Mouse (Mus musculus) MEL (cell line): ENCODE measurements around the gene Tmub2. TPM values are rescaled to one million over a fixed set of nuclear protein-coding genes. Genes with fewer than 3 reads are reported as not detected.
A peak's percentile ranks its signal among the peaks of the same experiment; 100 is the strongest.

Experiments
- DNase-seq: peaks from one replicate; pipeline ENCODE4 v3.0.0; 2011; ENCODE audit warnings: low read depth, low spot score
- H3K27ac ChIP-seq: 2 replicates; pipeline ENCODE4 v1.5.1; 2012; ENCODE audit warnings: low read depth, mild to moderate bottlenecking, control low read depth, low read length, moderate library complexity; ENCODE audit not compliant: control insufficient read depth
- H3K27me3 ChIP-seq, 2 experiments: fragments of 150-350 bp in 1 of 2; sonication (generic) in 1 of 2; 2 replicates each; pipeline ENCODE4 v1.6.1; 2012; ENCODE audit warnings: low read length in 2 of 2, mild to moderate bottlenecking in 2 of 2, improper control_type of control experiment in 1 of 2, moderate library complexity in 1 of 2; ENCODE audit not compliant: insufficient read depth in 2 of 2, control insufficient read depth in 1 of 2
- H3K36me3 ChIP-seq, 2 experiments: 2 replicates each; pipeline ENCODE4 v1.6.1; 2012 to 2014; ENCODE audit warnings: low read length in 2 of 2, improper control_type of control experiment in 1 of 2, inconsistent platforms in 1 of 2, mild to moderate bottlenecking in 1 of 2; ENCODE audit not compliant: insufficient read depth in 2 of 2, control insufficient read depth in 1 of 2
- H3K4me1 ChIP-seq, 2 experiments: fragments of 150-350 bp in 1 of 2; sonication (generic) in 1 of 2; 2 replicates each; pipeline ENCODE4 v1.6.1; 2012; ENCODE audit warnings: low read length in 2 of 2, improper control_type of control experiment in 1 of 2, mild to moderate bottlenecking in 1 of 2; ENCODE audit not compliant: insufficient read depth in 2 of 2, control insufficient read depth in 1 of 2
- H3K4me3 ChIP-seq, 2 experiments: fragments of 150-350 bp in 1 of 2; sonication (generic) in 1 of 2; 2 replicates each; pipeline ENCODE4 v1.5.1; 2012; ENCODE audit warnings: low read depth in 2 of 2, low read length in 2 of 2, mild to moderate bottlenecking in 2 of 2, moderate library complexity in 2 of 2, control low read depth in 1 of 2, improper control_type of control experiment in 1 of 2; ENCODE audit not compliant: control insufficient read depth in 1 of 2, insufficient read depth in 1 of 2
- H3K79me2 ChIP-seq: 2 replicates; pipeline ENCODE4 v1.6.1; 2012; ENCODE audit warnings: mild to moderate bottlenecking, low read length, moderate library complexity; ENCODE audit not compliant: control insufficient read depth, poor library complexity, insufficient read depth
- H3K9ac ChIP-seq: 2 replicates; pipeline ENCODE4 v1.6.1; 2012; ENCODE audit warnings: low read depth, mild to moderate bottlenecking, control low read depth, low read length, moderate library complexity; ENCODE audit not compliant: control insufficient read depth, poor library complexity, severe bottlenecking
- H3K9me3 ChIP-seq: fragments of 150-350 bp; sonication (generic); replicated peaks from 2 replicates; pipeline ENCODE4 v1.6.1; 2012; ENCODE audit warnings: mild to moderate bottlenecking, low read length, improper control_type of control experiment, moderate library complexity; ENCODE audit not compliant: insufficient read depth
- BHLHE40 ChIP-seq: IDR thresholded peaks from 2 replicates; pipeline ENCODE4 v1.6.1; 2012; ENCODE audit warnings: low read depth, mild to moderate bottlenecking, inconsistent platforms, low read length, improper control_type of control experiment, borderline replicate concordance
- CHD1 ChIP-seq: IDR thresholded peaks from 2 replicates; pipeline ENCODE4 v1.6.1; 2012; ENCODE audit warnings: low read depth, mild to moderate bottlenecking, inconsistent platforms, low read length, improper control_type of control experiment
- CTCF ChIP-seq, 3 experiments: IDR thresholded peaks in 2 of 3; conservative IDR thresholded peaks in 1 of 3; 2 replicates each; pipeline ENCODE4 v1.5.1; 2011 to 2012; ENCODE audit warnings: low read length in 3 of 3, low read depth in 2 of 3, mild to moderate bottlenecking in 2 of 3, improper control_type of control experiment in 1 of 3, inconsistent platforms in 1 of 3, mixed read lengths in 1 of 3, moderate library complexity in 1 of 3; ENCODE audit not compliant: control insufficient read depth in 1 of 3, insufficient read depth in 1 of 3, poor library complexity in 1 of 3, severe bottlenecking in 1 of 3
- E2F4 ChIP-seq: IDR thresholded peaks from 2 replicates; pipeline ENCODE4 v1.6.1; 2011; ENCODE audit warnings: low read depth, low read length, improper control_type of control experiment, borderline replicate concordance
- ELF1 ChIP-seq: IDR thresholded peaks from 2 replicates; pipeline ENCODE4 v1.6.1; 2014; ENCODE audit warnings: low read depth, mild to moderate bottlenecking, inconsistent platforms, low read length, improper control_type of control experiment, moderate library complexity
- EP300 ChIP-seq, 2 experiments: IDR thresholded peaks; 2 replicates each; pipeline ENCODE4 v1.6.1; 2011; ENCODE audit warnings: improper control_type of control experiment in 2 of 2, low read length in 2 of 2, low read depth in 1 of 2, mild to moderate bottlenecking in 1 of 2
- ETS1 ChIP-seq: IDR thresholded peaks from 2 replicates; pipeline ENCODE4 v1.6.1; 2012; ENCODE audit warnings: low read depth, mild to moderate bottlenecking, inconsistent platforms, low read length, improper control_type of control experiment, moderate library complexity
- GABPA ChIP-seq: IDR thresholded peaks from 2 replicates; pipeline ENCODE4 v1.6.1; 2012; ENCODE audit warnings: low read depth, mild to moderate bottlenecking, inconsistent platforms, low read length, improper control_type of control experiment, moderate library complexity
- HCFC1 ChIP-seq: IDR thresholded peaks from 2 replicates; pipeline ENCODE4 v1.6.1; 2012; ENCODE audit warnings: low read depth, mild to moderate bottlenecking, inconsistent platforms, low read length, improper control_type of control experiment, moderate library complexity
- JUND ChIP-seq: IDR thresholded peaks from 2 replicates; pipeline ENCODE4 v1.6.1; 2011; ENCODE audit warnings: low read depth, mild to moderate bottlenecking, improper control_type of control experiment, low read length
- MAFK ChIP-seq: IDR thresholded peaks from 2 replicates; pipeline ENCODE4 v1.6.1; 2011; ENCODE audit warnings: low read depth, mild to moderate bottlenecking, low read length, improper control_type of control experiment, borderline replicate concordance
- MAX ChIP-seq: IDR thresholded peaks from 2 replicates; pipeline ENCODE4 v1.6.1; 2011; ENCODE audit warnings: low read length, improper control_type of control experiment
- MAZ ChIP-seq: IDR thresholded peaks from 2 replicates; pipeline ENCODE4 v1.6.1; 2012; ENCODE audit warnings: low read depth, mild to moderate bottlenecking, inconsistent platforms, low read length, improper control_type of control experiment
- MXI1 ChIP-seq: IDR thresholded peaks from 2 replicates; pipeline ENCODE4 v1.6.1; 2011; ENCODE audit warnings: mild to moderate bottlenecking, low read depth, low read length, improper control_type of control experiment
- MYB ChIP-seq: IDR thresholded peaks from 2 replicates; pipeline ENCODE4 v1.6.1; 2011; ENCODE audit warnings: mild to moderate bottlenecking, low read depth, low read length, improper control_type of control experiment
- MYC ChIP-seq: IDR thresholded peaks from 2 replicates; pipeline ENCODE4 v1.6.1; 2011; ENCODE audit warnings: low read depth, mild to moderate bottlenecking, low read length, improper control_type of control experiment, moderate library complexity
- NRF1 ChIP-seq: IDR thresholded peaks from 2 replicates; pipeline ENCODE4 v1.6.1; 2014; ENCODE audit warnings: low read depth, mild to moderate bottlenecking, inconsistent platforms, low read length, improper control_type of control experiment, moderate library complexity; ENCODE audit not compliant: poor library complexity, insufficient read depth, severe bottlenecking
- POLR2AphosphoS5 ChIP-seq: IDR thresholded peaks from 2 replicates; pipeline ENCODE4 v1.6.1; 2012; ENCODE audit warnings: low read depth, borderline replicate concordance, mild to moderate bottlenecking, inconsistent platforms, low read length, moderate library complexity, mixed read lengths
- RAD21 ChIP-seq: IDR thresholded peaks from 2 replicates; pipeline ENCODE4 v1.6.1; 2011; ENCODE audit warnings: mild to moderate bottlenecking, low read depth, low read length, improper control_type of control experiment
- RCOR1 ChIP-seq: IDR thresholded peaks from 2 replicates; pipeline ENCODE4 v1.6.1; 2012; ENCODE audit warnings: low read depth, mild to moderate bottlenecking, inconsistent platforms, low read length, improper control_type of control experiment
- SIN3A ChIP-seq: IDR thresholded peaks from 2 replicates; pipeline ENCODE4 v1.6.1; 2012; ENCODE audit warnings: low read length, improper control_type of control experiment, inconsistent platforms
- SMC3 ChIP-seq: IDR thresholded peaks from 2 replicates; pipeline ENCODE4 v1.6.1; 2011; ENCODE audit warnings: low read depth, low read length, improper control_type of control experiment
- TAL1 ChIP-seq: IDR thresholded peaks from 2 replicates; pipeline ENCODE4 v1.6.1; 2012; ENCODE audit warnings: mild to moderate bottlenecking, inconsistent platforms, low read length, moderate library complexity, mixed read lengths
- TBP ChIP-seq: IDR thresholded peaks from 2 replicates; pipeline ENCODE4 v1.8.0; 2011; ENCODE audit warnings: low read depth, low read length, improper control_type of control experiment
- TCF12 ChIP-seq: IDR thresholded peaks from 2 replicates; pipeline ENCODE4 v1.6.1; 2014; ENCODE audit warnings: low read depth, mild to moderate bottlenecking, inconsistent platforms, low read length, improper control_type of control experiment, moderate library complexity
- UBTF ChIP-seq: IDR thresholded peaks from 2 replicates; pipeline ENCODE4 v1.6.1; 2012; ENCODE audit warnings: low read depth, mild to moderate bottlenecking, inconsistent platforms, low read length, improper control_type of control experiment, moderate library complexity, borderline replicate concordance; ENCODE audit not compliant: insufficient read depth
- USF1 ChIP-seq: IDR thresholded peaks from 2 replicates; pipeline ENCODE4 v1.6.1; 2014; ENCODE audit warnings: low read depth, mild to moderate bottlenecking, inconsistent platforms, low read length, improper control_type of control experiment, moderate library complexity
- ZC3H11A ChIP-seq: IDR thresholded peaks from 2 replicates; pipeline ENCODE4 v1.6.1; 2012; ENCODE audit warnings: low read depth, mild to moderate bottlenecking, inconsistent platforms, low read length, improper control_type of control experiment
- ZKSCAN1 ChIP-seq: IDR thresholded peaks from 2 replicates; pipeline ENCODE4 v1.6.1; 2012; ENCODE audit warnings: low read depth, mild to moderate bottlenecking, inconsistent platforms, low read length, improper control_type of control experiment, moderate library complexity
- ZNF384 ChIP-seq: IDR thresholded peaks from 2 replicates; pipeline ENCODE4 v1.6.1; 2012; ENCODE audit warnings: low read depth, mild to moderate bottlenecking, inconsistent platforms, low read length, improper control_type of control experiment
- polyA plus RNA-seq, 2 experiments: library from polyadenylated mRNA; stranded (reverse) in 1 of 2; unstranded in 1 of 2; fragments of >175 nt in 1 of 2; fragments of >200 nt in 1 of 2; gene quantifications; 2 replicates each; pipeline versions ENCODE4 v1.2.1 to v1.2.4; 2012; ENCODE audit warnings: low replicate concordance in 2 of 2, low read depth in 1 of 2; ENCODE audit not compliant: insufficient read length in 2 of 2, insufficient read depth in 1 of 2, missing spikeins in 1 of 2
- total RNA-seq: library from RNA; depleted of rRNA; stranded (reverse); fragments of 300-350 nt; gene quantifications from 2 replicates; pipeline ENCODE4 v1.2.3, GENCODE M21; 2012

The Tmub2 gene
- total and polyA plus RNA-seq, 3 experiments, result 29.3 to 40.5 TPM; not detected in 1

- TF ChIP-seq NRF1, result no peak
- TF ChIP-seq MYB, result no peak; the same call in 1 of the 2 replicates
- TF ChIP-seq MAFK, result no peak
- peak; percentile 70; the same call in 1 of the 2 replicates for TF ChIP-seq E2F4
- TF ChIP-seq JUND, result 0 out of 2 replicates have a peak, but pooled peaks have one; percentile 40
- TF ChIP-seq, all 39 proteins: peak for 20
Measured at GRCm38 (mm10) chr11:102297577-102298556, 13.1 kb downstream of the Tmub2 start (continued).

GRCm38 (mm10) chr11:102299839-102300238 lies 15.1 kb downstream of the Tmub2 start:
- H3K36me3 ChIP-seq, result peaks cover 0 to 9% of the 10 kb centered on the region in 2 experiments; a peak in 2 of 4 replicates
- H3K9ac ChIP-seq, result 0 out of 2 replicates have a peak overlapping the region, but pooled peaks have one; percentile 7
- TF ChIP-seq GABPA (no peak), POLR2AphosphoS5 (no peak), MYC (peak; percentile 92), RAD21 (peak; percentile 86), MAFK (no peak), TCF12 (no peak), BHLHE40 (peak; percentile 62), ELF1 (0 out of 2 replicates have a peak, but pooled peaks have one; percentile 23), ZKSCAN1 (peak; percentile 79; the same call in 1 of the 2 replicates), SMC3 (peak; percentile 87), ZNF384 (peak; percentile 99), JUND (0 out of 2 replicates have a peak, but pooled peaks have one; percentile 26), TAL1 (no peak), EP300 (IDR thresholded peaks at IDR 0.05; ENCODE audit: low read depth in 1 of 2, low read length in 2 of 2) (peak in 1 of 2 experiments; percentile 34; a peak in 1 of 4 replicates), CTCF (IDR thresholded peaks at IDR 0.05 in 2 of 3, conservative IDR thresholded peaks at IDR 0.05 in 1 of 3; ENCODE audit: control insufficient read depth in 1 of 3, insufficient read depth in 1 of 3, low read depth in 2 of 3, low read length in 3 of 3, poor library complexity in 1 of 3, severe bottlenecking in 1 of 3) (peak; percentile 70 to 93 (median 93)), MAX (peak; percentile 72), E2F4 (no peak), TBP (peak; percentile 47; the same call in 1 of the 2 replicates), MXI1 (peak; percentile 51; the same call in 1 of the 2 replicates), HCFC1 (peak; percentile 72), UBTF (no peak), CHD1 (no peak), ETS1 (peak; percentile 49; the same call in 1 of the 2 replicates), USF1 (peak; percentile 40; the same call in 1 of the 2 replicates), MAZ (peak; percentile 66; the same call in 1 of the 2 replicates), ZC3H11A (peak; percentile 61), SIN3A (peak; percentile 84), RCOR1 (no peak)
- H3K27ac ChIP-seq, result no peak overlapping the region
- no peaks in the 10 kb centered on the region for H3K9me3 ChIP-seq
- peaks cover 19% of the 10 kb centered on the region for H3K79me2 ChIP-seq
- no peaks in the 10 kb centered on the region for H3K27me3 ChIP-seq
- DNase-seq, result peak; percentile 95
- no peak overlapping the region for H3K4me3 ChIP-seq
- H3K4me1 ChIP-seq, result peaks cover 2 to 10% of the 10 kb centered on the region in 2 experiments; a peak in 3 of 4 replicates
